Mouse (Mus musculus): ENCODE measurements around the gene 6430548M08Rik.

6430548M08Rik gene

GRCm38 (mm10) chr8:120146051-120146450, 32.1 kb downstream of the 6430548M08Rik start:
- DNase-seq = no peak

GRCm38 (mm10) chr8:120150028-120150427, 36.1 kb downstream of the 6430548M08Rik start:
- no peak for DNase-seq

DNA sequence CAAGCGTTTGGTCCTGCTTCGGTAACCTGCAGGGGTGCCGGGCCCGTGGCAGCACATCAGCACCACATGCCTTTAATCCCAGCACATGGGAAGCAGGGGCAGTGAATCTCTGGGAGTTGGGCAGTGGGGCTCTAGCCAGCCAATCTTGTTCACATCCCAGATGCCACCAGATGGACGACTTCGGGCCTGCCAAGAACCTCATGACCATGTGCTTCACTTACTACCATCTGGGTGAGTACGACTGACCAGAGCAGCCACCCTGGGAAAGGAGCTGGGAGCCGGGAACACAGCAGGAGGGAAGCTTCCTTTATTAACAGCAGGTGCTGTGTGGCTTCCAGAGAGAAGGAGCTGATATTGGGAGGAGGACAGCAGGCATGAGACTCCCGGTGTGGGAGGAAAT, 37.2 kb downstream of the 6430548M08Rik start:
- DNase-seq = no peak

- DNase-seq = no peak
Observed at GRCm38 (mm10) chr8:120152636-120153035, 38.7 kb downstream of the 6430548M08Rik start.

GRCm38 (mm10) chr8:120160366-120160765, 46.4 kb downstream of the 6430548M08Rik start:
- peak; percentile 76 to 83 for DNase-seq

GRCm38 (mm10) chr8:120161658-120162403, 47.9 kb downstream of the 6430548M08Rik start:
- peak in 1 of 2 experiments; percentile 14 for DNase-seq

- DNase-seq = no peak
Observed at GRCm38 (mm10) chr8:120162404-120162752, 48.4 kb downstream of the 6430548M08Rik start.

GRCm38 (mm10) chr8:120163376-120163775, 49.4 kb downstream of the 6430548M08Rik start:
- no peak for DNase-seq

GRCm38 (mm10) chr8:120164026-120164425, 50.1 kb downstream of the 6430548M08Rik start:
- no peak for DNase-seq

DNA sequence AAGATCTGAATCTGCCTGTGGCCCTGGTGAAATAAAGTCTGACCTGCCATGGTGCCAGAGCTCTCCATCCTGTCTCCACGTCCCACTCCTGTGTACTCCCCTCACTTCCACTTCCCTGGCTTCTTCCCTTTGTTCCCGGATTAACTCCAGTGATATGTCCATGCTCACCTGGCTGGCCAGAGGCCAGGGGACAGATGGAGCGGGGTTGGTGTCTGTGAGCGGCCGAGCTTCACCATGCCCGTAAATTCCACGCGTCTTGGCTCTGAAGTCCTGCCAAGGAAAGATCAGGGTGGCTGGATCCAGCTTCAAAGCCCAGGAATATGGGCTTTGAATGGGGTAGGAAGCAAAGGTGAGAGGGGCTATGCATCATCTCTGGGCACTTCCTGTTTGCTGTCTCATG, 53.2 kb downstream of the 6430548M08Rik start:
- DNase-seq = peak; percentile 71 to 75

DNA sequence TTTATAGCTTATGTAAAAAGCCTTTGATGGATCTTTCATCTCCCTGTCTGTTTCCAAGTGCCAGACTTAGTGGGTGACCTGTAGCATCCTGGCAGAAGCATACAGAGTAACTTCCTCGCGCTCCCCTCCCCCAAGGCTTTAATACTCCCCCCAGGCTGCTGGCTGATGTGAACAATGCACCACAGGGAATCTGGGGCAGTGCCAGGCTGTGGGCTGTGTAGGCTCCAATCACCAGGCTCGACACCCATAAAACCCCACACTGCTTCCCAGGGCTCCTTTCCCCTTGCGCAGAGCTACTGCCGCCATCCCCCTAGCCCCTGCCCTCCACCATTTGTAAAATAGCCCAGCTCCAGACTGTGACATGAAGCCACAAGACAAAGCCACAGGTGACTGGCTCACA, 53.9 kb downstream of the 6430548M08Rik start:
- DNase-seq = no peak

DNA sequence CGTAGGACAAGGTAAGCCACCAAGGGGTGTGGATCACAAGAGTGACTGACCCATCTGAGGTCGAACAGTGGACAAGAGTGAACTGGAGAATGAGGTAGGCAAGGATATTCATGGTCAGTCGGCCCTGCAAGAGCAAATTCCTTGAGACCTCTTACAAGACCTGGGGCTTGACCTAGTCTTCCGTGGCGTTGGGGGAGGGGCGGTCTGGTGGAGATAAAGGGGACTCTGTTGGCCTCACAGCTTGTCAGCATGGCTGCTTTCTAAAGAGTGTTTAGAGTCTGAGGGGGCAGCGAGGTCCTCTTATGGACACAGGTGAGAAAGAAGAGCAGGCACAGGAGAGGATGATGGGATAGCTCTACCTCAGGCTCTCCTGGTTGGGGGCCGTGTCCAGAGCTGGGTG, 55.2 kb downstream of the 6430548M08Rik start:
- no peak for DNase-seq

DNA sequence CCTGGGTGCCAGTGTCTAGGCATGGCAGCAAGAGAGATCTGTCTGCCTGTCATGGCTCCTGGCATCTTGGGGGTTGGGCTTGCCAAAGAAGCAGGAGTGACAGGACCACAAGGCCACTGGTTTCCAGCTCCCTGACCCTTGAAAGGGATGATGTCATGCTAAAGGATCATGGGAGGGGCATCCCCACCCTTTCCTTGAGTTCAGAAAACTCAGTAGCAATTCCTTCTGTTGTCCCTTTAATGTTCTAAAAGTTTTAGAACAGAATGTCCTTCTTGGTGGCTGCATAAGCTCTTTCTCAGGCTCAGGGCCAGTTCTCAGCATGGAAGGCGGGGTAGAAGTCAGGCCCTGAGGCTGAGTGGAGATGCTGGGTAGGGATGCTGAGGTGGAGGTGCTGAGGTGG, 59.2 kb downstream of the 6430548M08Rik start:
- DNase-seq = no peak

GRCm38 (mm10) chr8:120174606-120175005, 60.7 kb downstream of the 6430548M08Rik start:
- no peak for DNase-seq

- DNase-seq = no peak
Observed at GRCm38 (mm10) chr8:120176605-120177004, 62.7 kb downstream of the 6430548M08Rik start.

- no peak for DNase-seq
Observed at GRCm38 (mm10) chr8:120177318-120178123, 63.6 kb downstream of the 6430548M08Rik start, which contains the start of gene Fam92b. Fam92b (minus strand) TSS chr8:120177466.

- no peak for DNase-seq
Observed at GRCm38 (mm10) chr8:120178124-120178514, 64.2 kb downstream of the 6430548M08Rik start.

GRCm38 (mm10) chr8:120179027-120179431, 65.1 kb downstream of the 6430548M08Rik start:
- DNase-seq = peak; percentile 89 to 93

GRCm38 (mm10) chr8:120180445-120180970, 66.6 kb downstream of the 6430548M08Rik start:
- DNase-seq = no peak

DNA sequence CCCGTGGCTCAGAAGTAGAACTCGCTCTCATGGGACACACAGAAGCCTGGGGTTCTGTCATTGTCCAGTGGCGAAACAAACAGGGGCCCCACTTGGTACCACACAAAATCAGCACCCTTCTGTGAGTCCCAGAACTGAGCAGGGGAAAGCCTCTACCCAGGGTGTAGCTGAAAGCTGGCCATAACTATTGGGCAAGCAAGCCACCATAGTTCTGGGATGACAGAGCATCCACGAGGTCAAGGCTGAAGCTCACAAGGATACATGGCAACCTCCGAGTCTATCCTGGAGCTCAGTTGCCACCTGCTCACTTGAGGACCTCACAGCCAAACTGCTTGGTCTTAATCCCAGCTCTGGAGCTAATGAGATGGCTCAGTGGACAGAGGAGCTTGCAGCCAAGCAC, 67.3 kb downstream of the 6430548M08Rik start:
- DNase-seq = no peak

DNA sequence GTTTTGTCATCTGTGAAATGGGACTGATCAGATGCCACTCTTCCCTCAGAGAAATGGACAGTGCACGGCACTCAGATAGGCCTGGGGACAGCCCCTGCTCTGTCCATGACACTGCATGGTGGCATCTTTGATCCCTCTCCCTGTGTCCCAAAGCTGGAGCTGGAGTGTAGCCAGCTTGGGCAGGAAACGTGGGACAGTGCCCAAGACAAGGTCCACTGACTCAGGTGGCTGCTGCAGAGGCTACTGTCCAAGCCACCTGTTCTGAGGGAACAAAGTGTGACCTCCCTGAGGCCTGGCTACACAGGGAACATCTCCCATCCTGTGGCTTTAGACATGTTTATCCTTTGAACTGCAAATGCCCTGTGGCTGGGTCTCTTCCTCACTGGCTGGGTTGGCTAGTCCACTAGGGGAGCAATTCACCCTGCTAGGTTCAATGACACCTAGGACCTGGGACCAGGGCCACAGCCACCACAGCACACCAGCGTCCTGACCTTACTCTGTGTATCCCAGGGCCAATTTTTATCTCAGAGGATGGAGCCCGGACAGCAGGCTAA, 68.0 kb downstream of the 6430548M08Rik start:
- no peak for DNase-seq

- DNase-seq = no peak
Observed at GRCm38 (mm10) chr8:120184366-120184765, 70.4 kb downstream of the 6430548M08Rik start.

All from cerebellum, adult 18-20 months (tissue).